Mouse (Mus musculus): ENCODE data around the gene Tigit.

Gene Tigit

DNA sequence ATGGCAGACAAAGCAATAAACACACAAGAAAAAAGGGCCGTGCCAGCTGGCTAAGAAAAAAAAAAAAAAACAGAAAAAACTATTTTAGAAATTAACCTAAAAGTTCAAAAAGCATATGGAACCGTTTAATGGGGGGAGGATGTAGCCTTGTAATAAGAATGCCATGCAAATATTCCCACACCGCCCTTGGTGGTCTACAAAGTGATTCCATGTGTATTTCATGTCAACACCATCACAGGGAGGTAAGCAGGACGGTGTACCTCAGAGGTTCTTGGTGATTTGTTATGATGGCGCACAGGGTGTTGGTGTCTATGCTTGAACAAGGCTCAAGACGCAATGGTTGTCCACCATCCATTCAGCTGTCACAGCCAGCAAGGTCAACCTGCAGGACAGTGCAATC, 46.6 kb downstream of the Tigit start:
- no peak for DNase-seq

DNA sequence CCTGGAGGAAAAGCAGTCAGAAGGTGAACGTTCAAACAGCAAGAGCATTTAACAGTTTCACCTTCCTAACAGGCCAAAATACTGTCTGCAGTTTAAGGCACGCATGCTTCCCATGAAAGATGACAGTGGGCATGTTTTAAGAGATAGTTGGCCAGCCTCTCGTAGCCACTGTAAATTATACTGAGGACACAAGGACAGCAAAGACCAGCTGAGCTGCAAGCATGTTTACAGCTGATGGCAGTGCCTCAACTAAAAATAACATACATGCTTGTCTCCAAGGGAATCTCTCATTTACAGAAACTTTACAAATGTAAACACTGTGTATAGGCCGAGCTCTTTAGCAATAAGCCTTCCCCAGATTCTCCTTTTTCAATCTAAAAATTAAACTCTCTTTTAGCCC, 47.6 kb downstream of the Tigit start:
- DNase-seq = no peak

GRCm38 (mm10) chr16:43610375-43610774, 53.6 kb downstream of the Tigit start:
- no peak for DNase-seq

DNA sequence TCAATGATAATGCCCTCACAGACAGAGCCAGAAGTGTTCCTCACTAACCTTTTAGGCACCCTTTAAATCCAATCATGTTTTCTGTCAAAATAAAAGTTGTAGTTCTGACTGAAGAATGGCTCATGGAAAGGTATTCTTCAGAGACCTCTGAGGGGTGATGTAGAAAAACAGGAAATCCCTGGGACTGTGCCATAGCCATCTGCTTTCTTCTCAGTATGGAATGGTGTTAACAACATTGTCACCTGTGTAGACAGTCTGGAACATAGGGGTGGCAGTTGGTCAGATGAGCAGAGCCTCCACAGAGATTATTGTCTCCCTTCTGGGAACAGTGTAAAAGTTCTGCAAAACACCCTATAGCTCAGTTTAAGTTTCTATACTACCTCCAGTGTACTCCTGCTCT, 55.9 kb downstream of the Tigit start:
- no peak for DNase-seq

DNA sequence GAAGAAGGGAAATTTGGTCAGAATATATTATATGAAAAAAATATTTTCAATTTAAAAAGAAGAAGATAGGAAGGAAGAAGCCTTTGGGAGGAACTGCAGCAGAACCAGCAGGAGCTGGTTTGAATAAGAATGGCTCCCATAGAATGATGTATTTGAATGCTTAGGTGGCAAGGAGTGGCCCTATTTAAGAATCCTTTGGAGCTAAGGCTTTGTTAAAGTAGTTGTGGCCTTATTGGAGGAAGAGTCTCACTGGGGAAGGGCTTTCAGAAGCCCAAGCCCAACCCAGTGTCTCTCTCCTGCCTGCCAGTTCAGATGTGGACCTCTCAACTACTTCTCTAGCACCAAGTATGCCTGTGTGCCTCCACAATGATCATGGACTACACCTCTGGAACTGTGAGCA, 56.9 kb downstream of the Tigit start:
- DNase-seq = no peak

- no peak for DNase-seq
Measured at GRCm38 (mm10) chr16:43604399-43605013, 59.4 kb downstream of the Tigit start.

DNA sequence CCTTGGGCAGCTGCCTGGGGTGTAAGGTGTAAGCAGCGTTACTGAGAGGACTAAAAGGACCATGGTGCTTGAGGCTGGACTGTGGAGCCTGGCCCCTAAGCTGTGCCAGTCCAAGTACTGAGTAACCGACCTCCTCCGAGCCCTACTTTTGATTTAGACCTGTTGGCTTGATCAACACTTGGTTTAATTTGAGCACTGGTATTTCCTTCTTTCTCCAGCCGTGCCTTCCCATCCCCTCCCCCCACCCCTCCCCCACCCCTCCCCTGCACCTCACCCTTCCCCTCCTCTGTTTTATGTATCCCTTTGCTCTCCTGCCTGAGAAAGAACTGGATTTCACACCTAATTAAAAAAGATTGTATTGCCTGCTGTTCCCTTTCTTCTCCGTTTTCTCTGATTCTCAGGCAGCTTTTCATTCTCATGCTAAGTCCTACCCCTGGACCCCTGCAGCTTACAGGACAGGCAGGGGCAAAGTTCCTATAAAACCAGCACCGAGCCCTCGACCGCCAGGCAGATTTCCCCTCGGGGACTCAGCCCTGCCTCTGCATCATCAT, 60.3 kb downstream of the Tigit start:
- DNase-seq = no peak

DNA sequence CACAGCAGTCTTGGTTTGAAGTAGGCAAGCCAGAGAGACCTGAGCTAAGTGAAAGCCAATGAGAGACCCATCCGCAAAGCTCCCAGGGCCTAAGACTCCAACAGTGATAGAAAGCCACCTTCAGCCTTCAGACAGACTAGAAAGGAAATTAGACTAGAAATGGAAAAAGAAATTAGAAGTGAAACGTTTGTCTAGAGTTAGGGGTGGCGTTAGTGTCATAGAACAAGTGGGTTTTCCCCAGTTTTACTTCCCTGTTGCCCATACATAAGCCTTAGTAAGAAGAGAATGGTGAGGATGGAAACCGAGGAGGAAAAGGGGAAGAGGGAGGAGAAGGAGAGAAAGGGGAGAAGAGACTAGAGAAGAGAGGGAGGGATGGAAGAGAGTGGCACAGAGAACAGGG, 61.4 kb downstream of the Tigit start:
- DNase-seq = no peak

GRCm38 (mm10) chr16:43599707-43600106, 64.2 kb downstream of the Tigit start:
- DNase-seq = no peak

All from right cerebral cortex, adult 18-20 months (tissue).